Mouse (Mus musculus): ENCODE measurements around the gene Csmd2.

DNA sequence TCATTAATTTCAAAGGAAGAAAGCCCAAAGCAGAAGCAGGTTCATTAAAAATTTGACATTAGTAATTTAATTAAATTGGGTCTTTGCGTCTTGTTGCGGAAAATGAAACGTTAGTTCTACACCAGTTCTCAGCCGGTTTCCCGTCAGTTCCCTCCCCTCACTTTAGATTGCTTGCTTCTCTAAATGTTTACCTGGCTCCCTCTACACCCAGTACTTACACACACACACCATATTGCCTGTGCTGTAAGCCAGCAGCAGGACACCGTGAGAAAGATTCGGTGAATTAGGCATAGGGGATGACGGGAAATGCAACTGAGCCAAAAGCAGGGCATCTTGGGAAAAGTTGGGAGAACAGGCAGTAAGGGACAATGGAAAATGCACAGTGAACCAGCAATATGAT is 206.8 kb downstream of the Csmd2 start:
- TF ChIP-seq CHD2 (IDR thresholded peaks at IDR 0.05; ENCODE audit: low read depth, low read length) (no peak), MAFK (IDR thresholded peaks at IDR 0.05; ENCODE audit: insufficient read depth, low read depth, low read length) (no peak), ZNF384 (IDR thresholded peaks at IDR 0.05; ENCODE audit: low read depth, low read length) (no peak), ZC3H11A (IDR thresholded peaks at IDR 0.05; ENCODE audit: borderline replicate concordance, low read depth, low read length) (no peak)
